Comparison of ENCODE assay signal across 19 mouse cellular contexts in genomic region chr13:29641200-29641599, GRCm38 (mm10).
A peak's percentile ranks its signal among the peaks of the same experiment; 100 is the strongest.
DNase-seq lines count a peak whose midpoint lies in the region; ATAC-seq and TF ChIP-seq lines count a peak whose summit lies in the region.
"Had no signal": no experiment of that assay in that cellular context is flagged by ENCODE, and none has a peak within 500 bp of the region (broad histone marks: within the 10 kb centered on the region; RNA-seq: fewer than 3 reads in every experiment).

No protein-coding gene starts in this region.

- ATAC-seq in liver, embryonic 14.5 days (ENCODE audit: insufficient read depth), result peak; percentile 35; the same call in 1 of the 2 replicates
- ATAC-seq in liver, embryonic 12.5 days, result no peak
- ATAC-seq in intestine, embryonic 16.5 days, result peak; percentile 23; the same call in 1 of the 2 replicates
- ATAC-seq in limb, embryonic 12.5 days (ENCODE audit: insufficient number of reproducible peaks, insufficient read depth, low FRiP score, low TSS enrichment, low read depth), result no peak
- ATAC-seq: CD4-positive, CD25-positive, alpha-beta regulatory T cell, adult 4 months; forebrain, embryonic 16.5 days had no signal

- TF ChIP-seq CTCF in liver, embryonic 14.5 days (IDR thresholded peaks at IDR 0.05; ENCODE audit: low read depth), result no peak

- H3K36me3 ChIP-seq in liver, embryonic 14.5 days (replicated peaks; ENCODE audit: control insufficient read depth, insufficient read depth, low read depth), result no peaks in the 10 kb centered on the region
- H3K36me3 ChIP-seq in liver, embryonic 12.5 days, result no peaks in the 10 kb centered on the region
- H3K36me3 ChIP-seq in intestine, embryonic 16.5 days (ENCODE audit: control insufficient read depth, insufficient read depth, low read length), result no peaks in the 10 kb centered on the region
- no peaks in the 10 kb centered on the region for H3K36me3 ChIP-seq in limb, embryonic 12.5 days
- H3K36me3 ChIP-seq in hindbrain, embryonic 10.5 days, result no peaks in the 10 kb centered on the region
- H3K36me3 ChIP-seq: embryonic facial prominence, embryonic 13.5 days; forebrain, embryonic 12.5 days; heart, embryonic 12.5 days; hindbrain, embryonic 15.5 days had no signal

- H3K4me2 ChIP-seq in liver, embryonic 14.5 days (ENCODE audit: low read depth), result no peak overlapping the region
- H3K4me2 ChIP-seq in liver, embryonic 12.5 days, result no peak overlapping the region
- H3K4me2 ChIP-seq in intestine, embryonic 16.5 days (ENCODE audit: low read depth, low read length), result no peak overlapping the region
- no peak overlapping the region for H3K4me2 ChIP-seq in limb, embryonic 12.5 days
- H3K4me2 ChIP-seq: embryonic facial prominence, embryonic 13.5 days; forebrain, embryonic 12.5 days; heart, embryonic 12.5 days; hindbrain, embryonic 15.5 days had no signal

- H3K4me1 ChIP-seq in liver, embryonic 14.5 days (replicated peaks; ENCODE audit: control insufficient read depth in 2 of 2, insufficient read depth in 2 of 2, low read length in 1 of 2), result peaks cover 0 to 5% of the 10 kb centered on the region in 2 experiments; a peak in 2 of 4 replicates
- H3K4me1 ChIP-seq in liver, embryonic 12.5 days, result peaks cover 7% of the 10 kb centered on the region
- H3K4me1 ChIP-seq in intestine, embryonic 16.5 days (ENCODE audit: control insufficient read depth, insufficient read depth, low read length), result peaks cover 4% of the 10 kb centered on the region; the same call in 1 of the 2 replicates
- peaks cover 37% of the 10 kb centered on the region for H3K4me1 ChIP-seq in limb, embryonic 12.5 days (replicated peaks)
- no peaks in the 10 kb centered on the region for H3K4me1 ChIP-seq in hindbrain, embryonic 10.5 days (replicated peaks)
- H3K4me1 ChIP-seq: forebrain, embryonic 12.5 days; hindbrain, embryonic 15.5 days had no signal

- H3K9me3 ChIP-seq in liver, embryonic 14.5 days (ENCODE audit: control insufficient read depth, low read length), result no peaks in the 10 kb centered on the region
- H3K9me3 ChIP-seq in liver, embryonic 12.5 days (replicated peaks), result no peaks in the 10 kb centered on the region
- H3K9me3 ChIP-seq in intestine, embryonic 16.5 days (ENCODE audit: control insufficient read depth, low read length), result no peaks in the 10 kb centered on the region
- no peaks in the 10 kb centered on the region for H3K9me3 ChIP-seq in limb, embryonic 12.5 days
- no peaks in the 10 kb centered on the region for H3K9me3 ChIP-seq in hindbrain, embryonic 10.5 days
- H3K9me3 ChIP-seq: embryonic facial prominence, embryonic 13.5 days; forebrain, embryonic 12.5 days; G1E; heart, embryonic 12.5 days; hindbrain, embryonic 15.5 days had no signal

- no peak for TF ChIP-seq EP300 in liver, embryonic 14.5 days (IDR thresholded peaks at IDR 0.05; ENCODE audit: low read depth)

- H3K4me3 ChIP-seq in liver, embryonic 14.5 days (ENCODE audit: insufficient read depth in 1 of 2, low read depth in 2 of 2, low read length in 2 of 2), result no peak overlapping the region
- no peak overlapping the region for H3K4me3 ChIP-seq in liver, embryonic 12.5 days
- no peak overlapping the region for H3K4me3 ChIP-seq in intestine, embryonic 16.5 days (ENCODE audit: low read length)
- no peak overlapping the region for H3K4me3 ChIP-seq in limb, embryonic 12.5 days (replicated peaks)
- H3K4me3 ChIP-seq in hindbrain, embryonic 10.5 days, result no peak overlapping the region
- H3K4me3 ChIP-seq: embryonic facial prominence, embryonic 13.5 days; forebrain, embryonic 12.5 days; heart, embryonic 12.5 days; hindbrain, embryonic 15.5 days had no signal

- no peak overlapping the region for H3K9ac ChIP-seq in liver, embryonic 14.5 days (replicated peaks)
- no peak overlapping the region for H3K9ac ChIP-seq in liver, embryonic 12.5 days
- H3K9ac ChIP-seq in intestine, embryonic 16.5 days (ENCODE audit: low read depth, low read length), result no peak overlapping the region
- no peak overlapping the region for H3K9ac ChIP-seq in limb, embryonic 12.5 days (replicated peaks)
- H3K9ac ChIP-seq: embryonic facial prominence, embryonic 13.5 days; forebrain, embryonic 12.5 days; heart, embryonic 12.5 days; hindbrain, embryonic 15.5 days had no signal

- WGBS in liver, embryonic 14.5 days (ENCODE audit: insufficient replicate concordance), result 67% methylated on average over 5 of the region's 5 CpGs
- 75% methylated on average over 5 of the region's 5 CpGs for WGBS in liver, embryonic 12.5 days (ENCODE audit: insufficient replicate concordance)
- WGBS in intestine, embryonic 16.5 days, result 71% methylated on average over 5 of the region's 5 CpGs
- WGBS in limb, embryonic 12.5 days, result 68% methylated on average over 5 of the region's 5 CpGs
- 79% methylated on average over 5 of the region's 5 CpGs for WGBS in hindbrain, embryonic 10.5 days

- DNase-seq in liver, embryonic 14.5 days (ENCODE audit: low read depth in 3 of 3, low spot score in 3 of 3), result no peak
- DNase-seq in B cell, adult 2 months, result no peak
- no peak for DNase-seq in cerebellum, postnatal 25 days
- DNase-seq in hindbrain, embryonic 10.5 days (ENCODE audit: low spot score), result no peak
- DNase-seq: adrenal gland, adult 8-10 months; cerebellum, adult 11 months; cerebellum, adult 8-10 months; cerebellum, postnatal 14 days; gastrocnemius, postnatal 25 days had no signal

- H3K27me3 ChIP-seq in liver, embryonic 14.5 days (ENCODE audit: control insufficient read depth, insufficient read depth, low read length), result no peaks in the 10 kb centered on the region
- H3K27me3 ChIP-seq in liver, embryonic 12.5 days (replicated peaks), result no peaks in the 10 kb centered on the region
- no peaks in the 10 kb centered on the region for H3K27me3 ChIP-seq in intestine, embryonic 16.5 days (replicated peaks; ENCODE audit: control insufficient read depth, insufficient read depth, low read length)
- no peaks in the 10 kb centered on the region for H3K27me3 ChIP-seq in limb, embryonic 12.5 days
- H3K27me3 ChIP-seq in hindbrain, embryonic 10.5 days (ENCODE audit: insufficient read depth, poor library complexity, severe bottlenecking), result no peaks in the 10 kb centered on the region
- H3K27me3 ChIP-seq: embryonic facial prominence, embryonic 13.5 days; forebrain, embryonic 12.5 days; heart, embryonic 12.5 days; hindbrain, embryonic 15.5 days had no signal

- H3K27ac ChIP-seq in liver, embryonic 14.5 days, result no peak overlapping the region
- H3K27ac ChIP-seq in liver, embryonic 12.5 days, result no peak overlapping the region
- H3K27ac ChIP-seq in intestine, embryonic 16.5 days (ENCODE audit: low read length), result no peak overlapping the region
- peak overlapping the region; percentile 51; the same call in 1 of the 2 replicates for H3K27ac ChIP-seq in limb, embryonic 12.5 days
- H3K27ac ChIP-seq in hindbrain, embryonic 10.5 days, result no peak overlapping the region
- H3K27ac ChIP-seq: embryonic facial prominence, embryonic 13.5 days; forebrain, embryonic 12.5 days; hindbrain, embryonic 15.5 days had no signal

Comparison
In these comparisons a context has a peak if more than half of its experiments do, and no peak if none do; other contexts are left out.
1. ATAC-seq: peak in liver, embryonic 14.5 days (single experiment) and intestine, embryonic 16.5 days (single experiment); none in liver, embryonic 12.5 days (single experiment) and limb, embryonic 12.5 days (single experiment).